18 mouse cellular contexts compared by ENCODE assay signal in genomic region chr2:51132181-51132580, GRCm38 (mm10).
"Had no signal": no experiment of that assay in that cellular context is flagged by ENCODE, and none has a peak within 500 bp of the region (broad histone marks: within the 10 kb centered on the region; RNA-seq: fewer than 3 reads in every experiment).

No protein-coding gene starts in this region.

- DNase-seq: lung, adult 18-20 months; lung, embryonic 14.5 days; lung, postnatal 10 days; lung, postnatal 4 days; retina, postnatal 1 day; right cerebral cortex, adult 18-20 months; right cerebral cortex, postnatal 25 days; right cerebral cortex, postnatal 4 days; spleen, adult 18-20 months; thymus, adult 18-20 months; thymus, postnatal 14 days; thymus, postnatal 36 days had no signal

- H3K4me2 ChIP-seq: liver, embryonic 12.5 days; lung, embryonic 14.5 days; neural tube, embryonic 13.5 days; neural tube, embryonic 15.5 days had no signal

- H3K27ac ChIP-seq: liver, embryonic 12.5 days; liver, embryonic 14.5 days; midbrain, embryonic 10.5 days; neural tube, embryonic 13.5 days; neural tube, embryonic 15.5 days had no signal

- H3K27me3 ChIP-seq: liver, embryonic 12.5 days; neural tube, embryonic 13.5 days; neural tube, embryonic 15.5 days had no signal

- H3K9ac ChIP-seq: liver, embryonic 12.5 days; liver, embryonic 14.5 days; lung, embryonic 14.5 days; neural tube, embryonic 13.5 days; neural tube, embryonic 15.5 days had no signal

- H3K4me1 ChIP-seq: liver, embryonic 12.5 days had no signal

- H3K4me3 ChIP-seq: liver, embryonic 12.5 days; midbrain, embryonic 10.5 days; myocyte; neural tube, embryonic 13.5 days; neural tube, embryonic 15.5 days had no signal

- ATAC-seq: liver, embryonic 12.5 days had no signal

- H3K9me3 ChIP-seq: liver, embryonic 12.5 days; midbrain, embryonic 10.5 days; neural tube, embryonic 13.5 days; neural tube, embryonic 15.5 days had no signal
